Mouse (Mus musculus): ENCODE measurements around the gene Fam169b.

DNA sequence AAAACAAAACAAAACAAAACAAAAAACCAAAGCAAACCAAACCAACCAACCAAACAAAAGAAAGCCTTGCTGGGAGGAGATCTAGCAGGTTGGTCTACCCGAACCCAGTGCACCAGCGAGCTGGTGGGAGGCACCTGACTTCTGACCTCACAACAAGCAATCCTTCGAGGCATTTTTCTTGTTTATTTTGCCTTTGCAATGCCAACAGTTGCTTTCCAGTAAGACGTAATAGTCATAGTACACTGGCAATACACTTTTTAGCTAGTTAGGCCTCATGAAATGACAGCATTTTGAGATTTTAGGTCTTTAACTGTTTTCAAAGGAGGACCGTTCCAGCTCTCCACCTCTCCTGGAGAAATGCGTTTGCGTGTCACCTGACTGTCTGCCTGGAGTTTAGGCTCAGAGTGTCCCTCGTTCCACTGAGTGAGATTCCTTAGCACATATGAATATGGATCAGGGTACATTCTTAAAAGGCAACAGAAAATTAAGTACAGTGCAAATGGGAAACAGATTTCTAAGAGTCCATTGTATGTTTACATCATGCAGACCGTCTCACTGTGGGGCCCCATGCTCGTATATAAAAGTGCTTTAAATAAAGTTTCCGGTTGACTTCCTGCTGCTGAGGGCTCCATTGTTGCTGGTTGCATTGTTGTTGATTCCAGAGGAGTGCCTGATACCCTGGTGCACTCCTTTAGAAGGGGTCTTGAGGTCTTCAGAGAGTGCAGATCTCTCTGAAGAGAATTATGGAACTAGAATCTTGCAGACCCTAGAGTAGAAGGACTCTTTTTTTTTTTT, 32.3 kb downstream of the Fam169b start:
- TF ChIP-seq CTCF (conservative IDR thresholded peaks at IDR 0.05; ENCODE audit: insufficient read depth, insufficient read length, low read depth, low read length) (no peak), POLR2A (IDR thresholded peaks at IDR 0.05; ENCODE audit: low read depth, low read length) (no peak)
